Mouse (Mus musculus): ENCODE measurements around the gene Vamp8.

The Vamp8 gene

DNA sequence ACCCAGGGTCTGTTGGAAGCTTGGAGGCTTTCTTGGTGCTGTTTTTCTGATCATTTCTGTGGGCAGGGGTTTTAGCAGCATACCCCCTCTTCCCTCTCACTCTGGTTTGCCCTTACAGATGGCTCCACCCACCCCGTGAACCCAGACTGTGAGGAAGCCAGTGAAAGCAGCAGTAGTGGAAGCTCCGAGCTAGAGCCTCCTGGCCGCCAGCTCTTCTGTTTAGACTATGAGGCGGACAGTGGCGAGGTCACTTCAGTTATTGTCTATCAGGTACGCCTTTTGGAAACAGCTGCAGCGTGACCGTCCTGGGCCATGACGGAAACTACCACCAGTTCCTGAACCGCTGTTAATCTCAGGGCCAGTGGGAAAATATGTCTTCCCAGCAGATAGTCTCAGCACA lies 42.1 kb downstream of the Vamp8 start:
- no peak for DNase-seq

GRCm38 (mm10) chr6:72347166-72347941 lies 43.1 kb downstream of the Vamp8 start, which contains the start of gene 0610030E20Rik:
Gene 0610030E20Rik, plus strand, starts transcription at chr6:72347317.
- peak; percentile 84 to 88 for DNase-seq

DNA sequence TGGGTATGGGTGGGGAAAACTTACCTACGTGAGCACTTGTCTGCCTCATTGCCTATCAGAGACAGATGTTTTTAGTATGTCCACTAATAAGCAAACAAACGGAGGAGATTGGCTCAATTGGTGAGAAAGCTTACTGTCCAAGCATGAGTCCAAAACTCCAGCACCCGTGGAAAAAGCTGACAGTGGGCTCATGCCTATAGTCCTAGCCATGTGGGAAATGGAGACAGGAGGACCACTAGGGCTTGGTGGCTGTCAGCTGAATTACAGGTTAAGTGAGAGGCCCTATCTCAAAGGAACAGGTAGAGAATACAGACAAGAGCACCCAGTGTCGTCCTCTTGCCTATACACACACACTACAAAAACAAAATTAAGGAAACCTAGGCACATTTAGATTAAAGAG lies 44.2 kb downstream of the Vamp8 start:
- no peak for DNase-seq

DNA sequence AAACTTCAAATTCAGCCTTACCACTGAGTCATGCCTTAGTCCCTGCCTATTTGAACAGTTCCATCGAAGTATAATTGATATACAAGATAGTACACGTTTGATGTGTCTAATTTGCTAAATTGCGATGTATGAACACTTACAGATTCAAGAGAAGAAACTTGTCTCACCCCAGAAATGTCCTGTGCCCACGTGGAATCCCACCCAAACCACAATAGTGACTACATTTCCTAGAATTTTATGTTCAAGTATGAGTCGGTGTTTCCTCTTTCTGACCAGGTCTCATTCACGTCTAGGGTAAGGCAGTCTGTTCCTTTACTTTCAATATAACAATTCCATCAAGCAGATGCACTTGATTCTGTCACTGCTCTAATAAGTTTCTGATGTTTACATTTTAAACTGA lies 44.9 kb downstream of the Vamp8 start:
- DNase-seq, result no peak

DNA sequence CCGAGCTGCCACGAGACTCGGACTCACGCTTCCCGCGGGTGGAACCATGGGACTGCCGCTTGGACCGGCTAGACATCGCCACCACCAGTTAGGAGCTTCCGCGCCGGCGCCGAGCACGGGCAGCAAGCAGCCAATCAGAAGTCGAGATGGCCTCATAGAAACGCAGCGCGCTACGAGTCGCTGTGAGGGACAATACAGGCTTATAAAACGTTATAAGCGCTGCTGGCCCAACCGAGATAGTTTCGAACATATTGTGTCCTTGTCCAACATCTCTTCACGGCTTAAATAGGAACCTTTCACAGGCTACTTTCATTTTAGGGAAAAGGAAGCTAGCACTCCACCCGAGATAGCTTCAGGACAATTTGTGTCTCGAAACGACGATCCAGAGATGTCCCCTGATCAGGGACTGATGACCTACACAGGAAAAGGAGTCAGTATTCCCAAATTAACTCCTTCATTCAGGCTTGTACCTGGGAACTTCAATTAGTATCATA lies 45.4 kb downstream of the Vamp8 start, which contains the start of gene Usp39:
Gene Usp39, minus strand, starts transcription at position 111 of the 494 bp plus-strand sequence.
- DNase-seq, result peak; percentile 88 to 89

- DNase-seq, result no peak
These were observed 46.0 kb downstream of the Vamp8 start for GRCm38 (mm10) chr6:72344396-72345073.

GRCm38 (mm10) chr6:72340481-72340880 lies 50.0 kb downstream of the Vamp8 start:
- DNase-seq, result no peak
